Mouse (Mus musculus) erythroblast, embryonic 14.5 days (primary cell): ENCODE data around the gene Mutyh.

Source experiments
- GATA1 ChIP-seq: IDR thresholded peaks from 2 replicates; pipeline ENCODE4 v1.6.1; 2012; ENCODE audit warnings: low read length, inconsistent platforms, mixed read lengths
- TAL1 ChIP-seq: IDR thresholded peaks from 3 replicates; pipeline ENCODE4 v1.6.1; 2012; ENCODE audit warnings: low read length, inconsistent platforms, mixed read lengths

DNA sequence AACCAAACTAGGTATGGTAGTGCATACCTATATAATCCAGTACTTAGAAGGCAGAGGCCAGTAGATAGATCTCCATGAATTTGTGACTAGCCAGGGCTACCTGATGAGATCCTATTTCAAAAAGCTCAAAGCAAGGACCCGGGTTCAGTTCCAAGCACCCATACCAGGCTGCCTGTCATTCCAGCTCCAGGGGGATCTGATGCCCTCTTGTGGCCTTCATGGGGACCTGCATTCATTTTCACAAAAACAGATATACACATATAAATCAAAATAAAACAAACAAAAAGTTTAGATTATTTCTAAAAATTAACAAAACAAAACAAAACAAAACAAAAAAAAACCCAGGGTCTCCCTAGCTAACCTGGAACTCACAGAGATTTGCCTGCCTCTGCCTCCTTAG, 20.9 kb upstream of the Mutyh start:
- TF ChIP-seq GATA1, result no peak
- no peak for TF ChIP-seq TAL1
